Mouse (Mus musculus) heart, embryonic 14.5 days (tissue): ENCODE measurements around the gene Mov10l1. TPM values are rescaled to one million over a fixed set of nuclear protein-coding genes. Genes with fewer than 3 reads are reported as not detected.

ENCODE experiments used
- ATAC-seq: fragments of 200-750 bp; cut with Nextera tagmentation; 2 replicates; pipeline ENCODE4 v1.8.0; 2017; ENCODE audit warnings: low read depth, moderate TSS enrichment; ENCODE audit not compliant: insufficient number of reproducible peaks, insufficient read depth, low FRiP score
- H3K27ac ChIP-seq, 2 experiments: fragments of 200-500 bp in 1 of 2; fragments of 300-500 bp in 1 of 2; sonication (generic) in 1 of 2; replicated peaks in 1 of 2; 2 replicates each; pipeline ENCODE4 v1.5.1; 2012 to 2014; ENCODE audit warnings: low read depth in 2 of 2, low read length in 2 of 2, control low read depth in 1 of 2, mild to moderate bottlenecking in 1 of 2, mixed read lengths in 1 of 2; ENCODE audit not compliant: control insufficient read depth in 1 of 2, insufficient read depth in 1 of 2
- H3K27me3 ChIP-seq: fragments of 300-500 bp; sonication (generic); 2 replicates; pipeline ENCODE4 v1.6.1; 2014; ENCODE audit warnings: mild to moderate bottlenecking, low read length, control low read depth; ENCODE audit not compliant: control insufficient read depth, insufficient read depth
- H3K36me3 ChIP-seq: fragments of 300-500 bp; sonication (generic); 2 replicates; pipeline ENCODE4 v1.6.1; 2014; ENCODE audit warnings: mild to moderate bottlenecking, control low read depth, low read length, mixed read lengths; ENCODE audit not compliant: control insufficient read depth, insufficient read depth
- H3K4me1 ChIP-seq, 2 experiments: fragments of 200-500 bp in 1 of 2; fragments of 300-500 bp in 1 of 2; sonication (generic) in 1 of 2; 2 replicates each; pipeline ENCODE4 v1.6.1; 2012 to 2014; ENCODE audit warnings: low read length in 2 of 2, control low read depth in 1 of 2, mixed read lengths in 1 of 2; ENCODE audit not compliant: control insufficient read depth in 2 of 2, insufficient read depth in 2 of 2
- H3K4me2 ChIP-seq: fragments of 300-500 bp; sonication (generic); 2 replicates; pipeline ENCODE4 v1.6.1; 2014; ENCODE audit warnings: mild to moderate bottlenecking, low read length
- H3K4me3 ChIP-seq, 2 experiments: fragments of 200-500 bp in 1 of 2; fragments of 300-500 bp in 1 of 2; sonication (generic) in 1 of 2; 2 replicates each; pipeline ENCODE4 v1.5.1; 2012 to 2014; ENCODE audit warnings: low read length in 2 of 2, mild to moderate bottlenecking in 2 of 2, control low read depth in 1 of 2, low read depth in 1 of 2, moderate library complexity in 1 of 2; ENCODE audit not compliant: control insufficient read depth in 1 of 2, insufficient read depth in 1 of 2
- H3K9ac ChIP-seq: fragments of 300-500 bp; sonication (generic); 2 replicates; pipeline ENCODE4 v1.6.1; 2014; ENCODE audit warnings: mild to moderate bottlenecking, low read length
- H3K9me3 ChIP-seq: fragments of 300-500 bp; sonication (generic); 2 replicates; pipeline ENCODE4 v1.6.1; 2016; ENCODE audit warnings: low read length, control low read depth; ENCODE audit not compliant: control insufficient read depth
- WGBS: fragments of 180-500 bp; shearing (Covaris S2); extraction: QIAGEN DNeasy Blood & Tissue Kit; methylation state at CpG from one replicate; pipeline ENCODE4 v1.1.7; 2014; 5-methylcytosine and 5-hydroxymethylcytosine counted together
- polyA plus RNA-seq: library from polyadenylated mRNA; unstranded; fragments of >200 nt; fragmentation: Nextera tagmentation; extraction: Ambion mirVana; gene quantifications from 2 replicates; pipeline ENCODE4 v1.2.1, GENCODE M21; 2014

Gene Mov10l1
- polyA plus RNA-seq, 1 experiment from 2014 or later, result 86.2 TPM

DNA sequence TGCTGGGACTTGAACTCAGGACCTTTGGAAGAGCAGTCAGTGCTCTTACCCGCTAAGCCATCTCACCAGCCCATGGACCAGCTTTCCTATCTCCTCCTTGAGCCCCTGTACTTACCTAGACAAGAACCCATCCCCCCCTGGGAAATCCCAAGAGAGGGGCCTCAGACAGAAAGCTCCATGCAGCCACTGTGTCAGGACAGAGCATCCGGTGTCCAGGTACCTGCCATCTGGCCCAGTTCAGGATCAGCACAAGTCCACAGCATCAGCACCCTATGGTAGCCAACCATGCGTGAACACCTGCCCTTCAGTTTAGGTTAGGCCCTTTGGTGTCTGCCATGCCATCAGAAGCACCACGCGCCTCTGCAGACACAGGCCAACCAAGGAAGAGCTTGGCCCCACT, 82.2 kb downstream of the Mov10l1 start:
- Histone ChIP-seq H3K4me2 (no peak overlapping the region), H3K4me3 (no peak overlapping the region), H3K9ac (no peak overlapping the region), H3K36me3 (no peaks in the 10 kb centered on the region), H3K27me3 (peaks cover 54% of the 10 kb centered on the region), H3K27ac (no peak overlapping the region), H3K9me3 (no peaks in the 10 kb centered on the region), H3K4me1 (peaks cover 6 to 8% of the 10 kb centered on the region in 2 experiments; a peak in 3 of 4 replicates)
- 96% methylated on average over 5 of the region's 5 CpGs for WGBS
- no peak for ATAC-seq

DNA sequence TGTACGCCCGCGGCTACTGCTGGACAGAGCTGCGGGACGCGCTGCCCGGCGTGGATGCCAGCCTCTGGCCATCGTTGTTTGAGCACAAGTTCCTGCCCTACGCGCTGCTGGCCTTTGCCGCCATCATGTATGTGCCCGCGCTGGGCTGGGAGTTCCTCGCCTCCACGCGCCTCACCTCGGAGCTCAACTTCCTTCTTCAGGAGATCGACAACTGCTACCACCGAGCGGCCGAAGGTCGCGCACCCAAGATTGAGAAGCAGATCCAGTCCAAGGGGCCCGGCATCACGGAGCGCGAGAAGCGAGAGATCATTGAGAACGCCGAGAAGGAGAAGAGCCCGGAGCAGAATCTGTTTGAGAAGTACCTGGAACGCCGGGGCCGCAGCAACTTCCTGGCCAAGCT, 84.9 kb downstream of the Mov10l1 start:
- Histone ChIP-seq H3K27me3 (peaks cover 42% of the 10 kb centered on the region), H3K9me3 (no peaks in the 10 kb centered on the region), H3K27ac (no peak overlapping the region), H3K4me3 (peak overlapping the region; percentile 11 to 17), H3K36me3 (no peaks in the 10 kb centered on the region), H3K4me1 (peaks cover 3 to 10% of the 10 kb centered on the region in 2 experiments; a peak in 3 of 4 replicates), H3K9ac (0 out of 2 replicates have a peak overlapping the region, but pooled peaks have one; percentile 14), H3K4me2 (peak overlapping the region; percentile 55)
- ATAC-seq, result no peak
- 22% methylated on average over 35 of the region's 35 CpGs for WGBS

DNA sequence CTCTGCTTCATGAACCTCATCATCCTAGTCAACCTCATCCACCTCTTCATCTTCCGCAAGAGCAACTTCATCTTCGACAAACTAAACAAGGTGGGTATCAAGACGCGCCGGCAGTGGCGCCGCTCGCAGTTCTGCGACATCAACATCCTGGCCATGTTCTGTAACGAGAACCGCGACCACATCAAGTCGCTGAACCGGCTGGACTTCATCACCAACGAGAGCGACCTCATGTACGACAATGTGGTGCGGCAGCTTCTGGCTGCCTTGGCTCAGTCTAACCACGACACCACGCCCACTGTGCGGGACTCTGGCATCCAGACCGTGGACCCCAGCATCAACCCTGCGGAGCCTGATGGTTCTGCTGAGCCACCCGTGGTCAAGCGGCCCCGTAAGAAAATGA, 85.5 kb downstream of the Mov10l1 start:
- ATAC-seq, result no peak
- Histone ChIP-seq H3K4me3 (peak overlapping the region in 1 of 2 experiments; percentile 17; a peak in 1 of 4 replicates), H3K27me3 (peaks cover 42% of the 10 kb centered on the region), H3K9ac (no peak overlapping the region), H3K4me1 (peaks cover 5 to 15% of the 10 kb centered on the region in 2 experiments), H3K36me3 (no peaks in the 10 kb centered on the region), H3K9me3 (no peaks in the 10 kb centered on the region), H3K4me2 (peak overlapping the region; percentile 55), H3K27ac (no peak overlapping the region)
- WGBS, result 37% methylated on average over 26 of the region's 26 CpGs

DNA sequence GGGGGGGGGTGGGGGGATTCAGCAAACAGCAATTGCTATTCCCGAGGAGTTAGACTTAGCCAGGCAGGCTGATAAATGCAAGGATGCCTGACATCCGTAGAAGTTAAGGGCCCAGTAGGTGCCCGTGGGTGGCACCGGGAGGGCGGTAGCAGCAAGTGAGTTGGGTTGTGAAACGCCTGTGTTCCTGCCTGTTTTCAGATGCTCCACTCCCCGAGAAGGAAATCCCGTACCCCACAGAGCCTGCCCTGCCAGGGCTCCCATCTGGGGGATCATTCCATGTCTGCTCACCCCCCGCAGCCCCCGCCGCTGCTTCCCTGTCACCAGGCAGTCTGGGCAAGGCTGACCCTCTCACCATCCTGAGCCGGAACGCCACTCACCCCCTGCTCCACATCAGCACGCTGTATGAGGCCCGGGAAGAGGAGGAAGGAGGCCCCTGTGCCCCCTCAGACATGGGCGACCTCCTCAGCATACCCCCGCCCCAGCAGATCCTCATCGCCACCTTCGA, 86.7 kb downstream of the Mov10l1 start:
- no peaks in the 10 kb centered on the region for H3K9me3 ChIP-seq
- peaks cover 14 to 24% of the 10 kb centered on the region in 2 experiments for H3K4me1 ChIP-seq
- 85% methylated on average over 19 of the region's 19 CpGs for WGBS
- H3K27me3 ChIP-seq, result peaks cover 38% of the 10 kb centered on the region
- H3K4me2 ChIP-seq, result no peak overlapping the region
- H3K27ac ChIP-seq, result no peak overlapping the region
- no peaks in the 10 kb centered on the region for H3K36me3 ChIP-seq
- H3K4me3 ChIP-seq, result no peak overlapping the region
- H3K9ac ChIP-seq, result no peak overlapping the region
- no peak; the same call in 1 of the 2 replicates for ATAC-seq

DNA sequence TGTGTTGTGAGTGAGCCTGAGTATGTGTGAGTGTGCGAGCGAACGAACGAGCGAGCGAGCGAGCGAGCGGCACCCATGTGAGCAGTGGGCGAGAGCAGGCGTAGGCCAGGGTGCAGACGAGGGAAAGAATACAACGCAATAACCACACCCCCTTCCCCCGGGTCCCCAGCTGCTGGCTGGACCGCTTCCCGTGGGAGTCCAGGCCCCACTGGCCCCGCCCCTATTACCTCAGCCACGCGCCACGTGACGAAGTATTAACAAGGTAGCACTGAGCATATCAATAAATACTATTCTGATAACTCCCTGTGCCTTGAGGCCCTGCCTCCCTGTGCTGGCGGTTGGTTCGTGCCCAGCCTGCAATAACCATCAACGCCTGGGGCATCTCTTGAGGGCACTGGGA, 87.9 kb downstream of the Mov10l1 start:
- Histone ChIP-seq H3K27me3 (peaks cover 36% of the 10 kb centered on the region), H3K9me3 (no peaks in the 10 kb centered on the region), H3K36me3 (no peaks in the 10 kb centered on the region), H3K27ac (no peak overlapping the region; a peak in 1 of 4 replicates), H3K4me2 (no peak overlapping the region), H3K4me3 (no peak overlapping the region), H3K9ac (0 out of 2 replicates have a peak overlapping the region, but pooled peaks have one; percentile 8), H3K4me1 (peaks cover 23 to 33% of the 10 kb centered on the region in 2 experiments)
- 70% methylated on average over 24 of the region's 24 CpGs for WGBS
- no peak for ATAC-seq

- H3K4me3 ChIP-seq, result peak overlapping the region in 1 of 2 experiments; percentile 92; a peak in 2 of 4 replicates
- H3K27ac ChIP-seq, result peak overlapping the region; percentile 91 to 96
- peak overlapping the region; percentile 96; the same call in 1 of the 2 replicates for H3K9ac ChIP-seq
- peaks cover 34 to 51% of the 10 kb centered on the region in 2 experiments for H3K4me1 ChIP-seq
- peaks cover 3% of the 10 kb centered on the region; the same call in 1 of the 2 replicates for H3K27me3 ChIP-seq
- WGBS, result 27% methylated on average over 10 of the region's 10 CpGs
- H3K36me3 ChIP-seq, result 0 out of 2 replicates have a peak, but pooled peaks cover 4% of the 10 kb centered on the region
- no peak for ATAC-seq
- H3K9me3 ChIP-seq, result no peaks in the 10 kb centered on the region
- peak overlapping the region; percentile 83 for H3K4me2 ChIP-seq
These were observed 91.4 kb downstream of the Mov10l1 start for GRCm38 (mm10) chr15:89073993-89074603.

DNA sequence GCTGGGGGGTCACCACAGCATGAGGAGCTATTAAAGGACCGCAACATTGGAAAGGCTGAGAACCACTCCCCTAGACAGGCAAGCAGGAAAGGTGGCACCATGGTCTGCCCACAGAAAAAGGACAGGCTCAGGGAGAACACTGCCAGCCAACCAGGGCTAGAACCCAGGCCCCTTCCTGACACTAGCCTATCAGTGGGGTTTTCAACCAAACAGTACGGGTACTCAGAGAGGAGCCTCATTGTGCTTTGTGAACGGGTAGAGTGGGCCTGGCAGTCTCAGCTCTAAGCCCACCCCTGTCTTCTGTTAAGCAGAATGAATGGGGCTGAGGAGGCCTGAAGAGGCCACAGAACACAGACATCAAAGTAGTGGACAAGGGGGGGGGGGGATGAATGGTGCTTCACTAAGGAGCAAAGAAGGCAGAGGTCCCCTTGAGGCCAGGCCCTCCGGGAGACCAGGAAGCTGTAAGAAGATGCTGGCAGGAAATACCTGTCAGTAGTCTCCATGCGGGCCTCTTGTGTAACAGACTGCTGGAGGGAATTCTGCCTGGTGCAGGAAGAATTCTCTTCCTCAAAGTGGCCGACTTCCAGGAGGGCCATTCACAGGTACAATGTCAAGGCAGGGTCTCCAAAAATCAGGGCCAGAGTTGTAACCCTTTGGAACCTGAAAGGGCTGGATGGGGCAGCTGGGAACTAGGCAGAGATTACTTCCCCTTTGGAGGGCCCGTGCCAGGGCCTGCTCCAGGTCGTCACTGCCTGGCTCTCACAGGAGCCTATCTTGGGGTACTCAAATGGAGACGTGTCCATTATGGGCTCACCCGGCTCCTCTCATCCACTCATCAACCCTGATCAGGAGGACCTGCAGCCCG, 92.1 kb downstream of the Mov10l1 start, which contains the start of gene Trabd:
Gene Trabd, plus strand, starts transcription at position 512 of the 865 bp plus-strand sequence.
- 0 out of 2 replicates have a peak, but pooled peaks have one; percentile 1 for ATAC-seq
- peak within 1 kb of the TSS; percentile 96 for H3K9ac ChIP-seq
- 12% methylated on average over 11 of the region's 11 CpGs for WGBS
- H3K27ac ChIP-seq, result peak within 1 kb of the TSS; percentile 91 to 96
- peak within 1 kb of the TSS; percentile 82 to 92 for H3K4me3 ChIP-seq
- H3K9me3 ChIP-seq, result no peaks in the 10 kb centered on the region
- no peaks in the 10 kb centered on the region for H3K27me3 ChIP-seq
- peaks cover 34 to 51% of the 10 kb centered on the region in 2 experiments for H3K4me1 ChIP-seq
- peak within 1 kb of the TSS; percentile 83 for H3K4me2 ChIP-seq
- peaks cover 11% of the 10 kb centered on the region for H3K36me3 ChIP-seq
